Mouse (Mus musculus): ENCODE results near the gene Dnah3. TPM values are rescaled to one million over a fixed set of nuclear protein-coding genes. Genes with fewer than 3 reads are reported as not detected.
A peak's percentile ranks its signal among the peaks of the same experiment; 100 is the strongest.

Gene Dnah3
- polyA plus RNA-seq, 1 experiment from 2014 or later = 0.12 TPM

- Histone ChIP-seq H3K9ac (ENCODE audit: low read length) (no peak overlapping the region), H3K4me3 (ENCODE audit: low read length) (no peak overlapping the region)
- 86% methylated on average over 3 of the region's 3 CpGs for WGBS
Observed at GRCm38 (mm10) chr7:119906523-119907215, 188.4 kb downstream of the Dnah3 start.

GRCm38 (mm10) chr7:119899386-119900057 lies 195.6 kb downstream of the Dnah3 start:
- H3K27me3 ChIP-seq (ENCODE audit: control insufficient read depth, insufficient read depth, low read length) = no peaks in the 10 kb centered on the region
- H3K4me2 ChIP-seq (ENCODE audit: low read depth, low read length) = no peak overlapping the region
- no peak overlapping the region for H3K27ac ChIP-seq (ENCODE audit: low read length)
- H3K9ac ChIP-seq (ENCODE audit: low read length) = no peak overlapping the region
- H3K9me3 ChIP-seq (replicated peaks; ENCODE audit: control insufficient read depth, low read length) = no peaks in the 10 kb centered on the region
- no peaks in the 10 kb centered on the region for H3K36me3 ChIP-seq (ENCODE audit: control insufficient read depth, insufficient read depth)
- H3K4me1 ChIP-seq (ENCODE audit: control insufficient read depth, insufficient read depth, low read length) = peaks cover 8% of the 10 kb centered on the region
- H3K4me3 ChIP-seq (ENCODE audit: low read length) = no peak overlapping the region
- ATAC-seq (replicated peaks; ENCODE audit: extremely low read depth, insufficient read depth, low FRiP score) = no peak
- WGBS = 39% methylated on average over 3 of the region's 3 CpGs

More at GRCm38 (mm10) chr7:119906523-119907215, 188.4 kb downstream of the Dnah3 start:
- Histone ChIP-seq H3K4me2 (ENCODE audit: low read depth, low read length) (no peak overlapping the region), H3K4me1 (ENCODE audit: control insufficient read depth, insufficient read depth, low read length) (no peaks in the 10 kb centered on the region), H3K9me3 (replicated peaks; ENCODE audit: control insufficient read depth, low read length) (no peaks in the 10 kb centered on the region), H3K27me3 (ENCODE audit: control insufficient read depth, insufficient read depth, low read length) (no peaks in the 10 kb centered on the region), H3K36me3 (ENCODE audit: control insufficient read depth, insufficient read depth) (no peaks in the 10 kb centered on the region), H3K27ac (ENCODE audit: low read length) (no peak overlapping the region)
- no peak for ATAC-seq (replicated peaks; ENCODE audit: extremely low read depth, insufficient read depth, low FRiP score)

- Histone ChIP-seq H3K9me3 (replicated peaks; ENCODE audit: control insufficient read depth, low read length) (no peaks in the 10 kb centered on the region), H3K36me3 (ENCODE audit: control insufficient read depth, insufficient read depth) (no peaks in the 10 kb centered on the region), H3K4me3 (ENCODE audit: low read length) (no peak overlapping the region), H3K9ac (ENCODE audit: low read length) (no peak overlapping the region), H3K4me2 (ENCODE audit: low read depth, low read length) (no peak overlapping the region), H3K27ac (ENCODE audit: low read length) (no peak overlapping the region), H3K27me3 (ENCODE audit: control insufficient read depth, insufficient read depth, low read length) (no peaks in the 10 kb centered on the region), H3K4me1 (ENCODE audit: control insufficient read depth, insufficient read depth, low read length) (peaks cover 12% of the 10 kb centered on the region)
- ATAC-seq (replicated peaks; ENCODE audit: extremely low read depth, insufficient read depth, low FRiP score) = no peak
- WGBS = 42% methylated on average over 1 of the region's 1 CpGs
Observed at GRCm38 (mm10) chr7:119898247-119898856, 196.7 kb downstream of the Dnah3 start.

GRCm38 (mm10) chr7:119897521-119898109 lies 197.5 kb downstream of the Dnah3 start:
- ATAC-seq (replicated peaks; ENCODE audit: extremely low read depth, insufficient read depth, low FRiP score) = no peak
- 90% methylated on average over 8 of the region's 8 CpGs for WGBS
- no peak overlapping the region for H3K27ac ChIP-seq (ENCODE audit: low read length)
- H3K4me3 ChIP-seq (ENCODE audit: low read length) = no peak overlapping the region
- H3K9me3 ChIP-seq (replicated peaks; ENCODE audit: control insufficient read depth, low read length) = no peaks in the 10 kb centered on the region
- H3K4me1 ChIP-seq (ENCODE audit: control insufficient read depth, insufficient read depth, low read length) = peaks cover 13% of the 10 kb centered on the region
- H3K9ac ChIP-seq (ENCODE audit: low read length) = no peak overlapping the region
- H3K4me2 ChIP-seq (ENCODE audit: low read depth, low read length) = no peak overlapping the region
- H3K36me3 ChIP-seq (ENCODE audit: control insufficient read depth, insufficient read depth) = no peaks in the 10 kb centered on the region
- no peaks in the 10 kb centered on the region for H3K27me3 ChIP-seq (ENCODE audit: control insufficient read depth, insufficient read depth, low read length)

- peak within 1 kb of the TSS; percentile 90 for H3K9ac ChIP-seq (ENCODE audit: low read length)
- WGBS = under 1% methylated on average over 63 of the region's 63 CpGs
- H3K4me2 ChIP-seq (ENCODE audit: low read depth, low read length) = peak within 1 kb of the TSS; percentile 72
- H3K9me3 ChIP-seq (replicated peaks; ENCODE audit: control insufficient read depth, low read length) = no peaks in the 10 kb centered on the region
- peak within 1 kb of the TSS; percentile 96 for H3K27ac ChIP-seq (ENCODE audit: low read length)
- peaks cover 13% of the 10 kb centered on the region for H3K4me1 ChIP-seq (ENCODE audit: control insufficient read depth, insufficient read depth, low read length)
- peak within 1 kb of the TSS; percentile 63 for H3K4me3 ChIP-seq (ENCODE audit: low read length)
- H3K27me3 ChIP-seq (ENCODE audit: control insufficient read depth, insufficient read depth, low read length) = no peaks in the 10 kb centered on the region
- ATAC-seq (replicated peaks; ENCODE audit: extremely low read depth, insufficient read depth, low FRiP score) = peak; percentile 99
- no peaks in the 10 kb centered on the region for H3K36me3 ChIP-seq (ENCODE audit: control insufficient read depth, insufficient read depth)
Observed at GRCm38 (mm10) chr7:119895639-119896512, 199.2 kb downstream of the Dnah3 start, which contains the start of the genes Lyrm1 and Dcun1d3. TSS of gene Lyrm1 (plus strand) at chr7:119895861. TSS of gene Dcun1d3 (minus strand) at chr7:119896298.

GRCm38 (mm10) chr7:119894818-119895544 lies 200.1 kb downstream of the Dnah3 start:
- Histone ChIP-seq H3K9ac (ENCODE audit: low read length) (peak overlapping the region; percentile 90), H3K27ac (ENCODE audit: low read length) (peak overlapping the region; percentile 96), H3K4me2 (ENCODE audit: low read depth, low read length) (peak overlapping the region; percentile 72), H3K4me3 (ENCODE audit: low read length) (peak overlapping the region; percentile 63), H3K36me3 (ENCODE audit: control insufficient read depth, insufficient read depth) (no peaks in the 10 kb centered on the region), H3K27me3 (ENCODE audit: control insufficient read depth, insufficient read depth, low read length) (no peaks in the 10 kb centered on the region), H3K9me3 (replicated peaks; ENCODE audit: control insufficient read depth, low read length) (no peaks in the 10 kb centered on the region), H3K4me1 (ENCODE audit: control insufficient read depth, insufficient read depth, low read length) (peaks cover 13% of the 10 kb centered on the region)
- WGBS = under 1% methylated on average over 14 of the region's 15 CpGs
- ATAC-seq (replicated peaks; ENCODE audit: extremely low read depth, insufficient read depth, low FRiP score) = peak; percentile 17; the same call in 1 of the 2 replicates

- no peak for ATAC-seq (replicated peaks; ENCODE audit: extremely low read depth, insufficient read depth, low FRiP score)
- Histone ChIP-seq H3K4me2 (ENCODE audit: low read depth, low read length) (no peak overlapping the region), H3K4me3 (ENCODE audit: low read length) (no peak overlapping the region), H3K4me1 (ENCODE audit: control insufficient read depth, insufficient read depth, low read length) (peaks cover 15% of the 10 kb centered on the region), H3K9ac (ENCODE audit: low read length) (no peak overlapping the region), H3K9me3 (replicated peaks; ENCODE audit: control insufficient read depth, low read length) (no peaks in the 10 kb centered on the region), H3K27ac (ENCODE audit: low read length) (no peak overlapping the region), H3K27me3 (ENCODE audit: control insufficient read depth, insufficient read depth, low read length) (no peaks in the 10 kb centered on the region), H3K36me3 (ENCODE audit: control insufficient read depth, insufficient read depth) (no peaks in the 10 kb centered on the region)
- 86% methylated on average over 4 of the region's 4 CpGs for WGBS
Observed at GRCm38 (mm10) chr7:119892742-119893141, 202.3 kb downstream of the Dnah3 start.

GRCm38 (mm10) chr7:119892198-119892597 lies 202.9 kb downstream of the Dnah3 start:
- Histone ChIP-seq H3K4me2 (ENCODE audit: low read depth, low read length) (no peak overlapping the region), H3K27ac (ENCODE audit: low read length) (no peak overlapping the region), H3K9ac (ENCODE audit: low read length) (no peak overlapping the region), H3K27me3 (ENCODE audit: control insufficient read depth, insufficient read depth, low read length) (no peaks in the 10 kb centered on the region), H3K9me3 (replicated peaks; ENCODE audit: control insufficient read depth, low read length) (no peaks in the 10 kb centered on the region), H3K4me3 (ENCODE audit: low read length) (no peak overlapping the region), H3K4me1 (ENCODE audit: control insufficient read depth, insufficient read depth, low read length) (peaks cover 15% of the 10 kb centered on the region), H3K36me3 (ENCODE audit: control insufficient read depth, insufficient read depth) (no peaks in the 10 kb centered on the region)
- ATAC-seq (replicated peaks; ENCODE audit: extremely low read depth, insufficient read depth, low FRiP score) = no peak
- WGBS = 90% methylated on average over 1 of the region's 1 CpGs
